Mouse (Mus musculus) megakaryocyte progenitor cell, adult 5-6 weeks (primary cell): ENCODE results near the gene Rtn3. TPM values are rescaled to one million over a fixed set of nuclear protein-coding genes. Genes with fewer than 3 reads are reported as not detected.
"Not testable (repeated sequence)": the region's sequence is repeated elsewhere in the genome, so short reads cannot be mapped to it uniquely, and the experiment has no call there.

ENCODE experiments used
- ATAC-seq: replicated peaks from 2 replicates; pipeline ENCODE4 v1.8.0; 2016; ENCODE audit warnings: mild to moderate bottlenecking, moderate TSS enrichment, inconsistent platforms; ENCODE audit not compliant: poor library complexity
- total RNA-seq, 2 experiments: library from RNA; stranded (forward) in 1 of 2; stranded (reverse) in 1 of 2; fragments of 157-497, 149-512 nt in 1 of 2; fragments of 200-1000 nt in 1 of 2; gene quantifications; 2 replicates each; pipeline versions ENCODE4 v1.2.3 to v1.2.4; 2015 to 2017

Gene Rtn3
- total RNA-seq (2015) = 281 and 296 TPM in 2 replicates
- total RNA-seq (2017) = 85.5 and 97.7 TPM in 2 replicates

DNA sequence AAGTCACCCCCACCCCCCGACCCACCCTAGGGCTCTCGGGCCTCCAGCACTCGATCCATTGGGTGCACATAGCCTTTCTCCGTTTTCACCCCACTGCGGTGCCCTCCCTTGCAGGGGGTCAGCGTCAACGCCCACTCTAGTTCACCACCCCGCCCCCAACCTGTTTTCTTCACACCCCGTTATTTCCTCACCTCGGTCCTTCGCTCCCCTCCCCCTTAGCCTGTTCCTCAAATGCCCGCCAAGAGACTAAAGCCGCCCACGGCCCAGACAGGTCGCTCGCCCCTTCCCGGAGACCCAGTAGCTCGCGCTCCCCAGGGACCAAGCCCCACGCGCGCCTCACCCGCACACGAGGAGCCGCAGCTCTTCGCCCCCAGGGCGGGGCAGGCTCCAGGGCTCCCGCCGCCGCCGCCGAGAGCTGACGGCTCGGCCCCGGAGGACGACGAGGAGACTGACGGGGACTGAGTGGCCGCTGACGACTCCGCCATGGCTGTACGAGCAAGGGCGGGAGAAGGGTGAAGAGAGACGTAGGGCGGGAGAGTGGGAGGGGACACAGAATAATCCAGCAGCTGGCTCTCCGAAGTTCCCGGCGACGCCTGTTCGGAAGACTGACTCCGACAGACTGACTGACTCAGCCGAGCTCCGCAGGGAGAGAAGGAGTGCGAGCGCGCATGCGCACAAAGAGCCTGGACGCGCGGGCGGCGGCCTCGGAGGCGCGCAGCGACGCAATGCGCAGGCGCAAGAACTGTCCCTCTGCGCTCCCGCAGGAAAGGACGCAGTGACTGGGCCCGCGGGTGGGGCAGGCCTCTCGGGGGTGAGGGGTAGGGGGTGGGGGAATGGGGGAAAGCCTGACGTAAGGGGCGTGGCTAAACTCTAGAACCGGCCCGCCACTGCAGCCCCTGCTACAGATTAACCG lies at the start of gene Rtn3:
Gene Rtn3, minus strand, starts transcription at position 683 of the 913 bp plus-strand sequence.
- peak; percentile 74 for ATAC-seq

DNA sequence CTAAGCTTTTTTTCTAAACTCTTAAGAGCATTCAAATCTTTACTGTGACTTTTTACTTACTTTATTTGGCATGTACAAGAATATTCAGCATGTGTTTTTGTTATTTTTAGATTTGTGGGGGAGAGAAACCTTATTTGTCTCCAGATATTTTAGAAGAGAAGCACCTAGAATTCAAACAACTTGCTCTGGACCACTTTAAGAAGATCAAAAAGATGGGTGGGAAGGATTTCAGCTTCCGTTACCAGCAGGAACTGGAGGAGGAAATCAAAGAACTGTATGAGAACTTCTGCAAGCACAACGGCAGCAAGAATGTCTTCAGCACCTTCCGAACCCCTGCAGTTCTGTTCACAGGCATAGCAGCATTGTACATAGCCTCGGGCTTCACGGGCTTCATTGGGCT lies 48.8 kb upstream of the Rtn3 start:
- ATAC-seq = no peak

DNA sequence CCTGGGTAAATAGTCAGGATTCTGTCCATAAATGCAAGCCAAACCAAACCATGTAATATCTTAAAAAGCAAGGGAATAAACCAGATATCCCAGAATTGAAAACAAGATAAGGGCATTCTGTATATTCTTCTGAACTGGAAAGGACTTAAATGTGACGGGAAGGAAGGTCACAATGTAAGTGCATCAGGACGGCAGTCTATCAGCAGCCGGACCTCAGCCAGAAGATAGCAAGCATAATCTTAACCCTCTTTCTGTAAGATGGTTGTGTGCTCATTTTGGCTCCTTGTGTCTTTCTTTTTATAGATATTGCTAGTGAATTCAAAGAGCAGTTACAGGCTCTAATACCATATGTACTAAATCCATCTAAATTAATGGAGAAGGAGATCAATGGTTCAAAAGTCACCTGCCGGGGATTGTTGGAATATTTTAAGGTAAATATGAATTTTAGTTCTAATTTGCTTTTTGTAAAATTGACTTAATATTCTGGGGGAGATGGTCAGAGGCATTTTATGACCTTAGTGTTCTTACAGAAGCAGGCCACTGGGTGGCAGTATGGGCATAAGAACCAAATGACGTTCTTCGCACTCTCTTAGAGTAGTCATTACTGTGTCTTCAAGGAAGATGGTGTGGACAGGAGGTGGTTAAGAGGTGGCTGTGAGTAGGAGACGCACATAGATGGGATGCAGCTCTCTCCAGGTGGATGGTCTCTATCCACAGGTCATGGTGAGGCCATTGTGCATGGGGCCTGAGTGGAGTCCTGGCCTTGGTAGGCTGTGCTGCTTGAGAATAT lies 45.8 kb upstream of the Rtn3 start:
- peak; percentile 91 for ATAC-seq

GRCm38 (mm10) chr19:7524879-7525278 lies 41.8 kb upstream of the Rtn3 start:
- no peak for ATAC-seq

GRCm38 (mm10) chr19:7523781-7524180 lies 40.7 kb upstream of the Rtn3 start:
- ATAC-seq = no peak

DNA sequence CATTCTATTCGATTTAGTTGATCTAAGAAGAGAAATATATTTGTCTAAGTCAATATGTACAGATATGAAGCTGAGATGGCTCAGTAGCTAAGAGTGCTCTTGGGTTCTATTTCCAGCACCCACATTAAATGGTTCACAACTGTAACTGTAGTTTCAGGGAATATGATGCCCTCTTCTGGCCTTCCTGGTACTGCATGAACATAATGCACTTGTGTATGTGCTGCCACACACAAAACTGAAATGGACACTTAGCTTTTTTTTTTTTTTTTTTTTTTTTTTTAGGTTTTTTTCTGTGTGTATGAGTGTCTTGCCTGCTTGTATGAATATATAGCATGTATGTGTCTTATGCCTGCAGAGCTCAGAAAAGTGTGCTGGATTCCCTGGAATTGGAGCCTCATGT lies 40.2 kb upstream of the Rtn3 start:
- 0 out of 2 replicates have a peak, but pooled peaks have one; percentile 34 for ATAC-seq

DNA sequence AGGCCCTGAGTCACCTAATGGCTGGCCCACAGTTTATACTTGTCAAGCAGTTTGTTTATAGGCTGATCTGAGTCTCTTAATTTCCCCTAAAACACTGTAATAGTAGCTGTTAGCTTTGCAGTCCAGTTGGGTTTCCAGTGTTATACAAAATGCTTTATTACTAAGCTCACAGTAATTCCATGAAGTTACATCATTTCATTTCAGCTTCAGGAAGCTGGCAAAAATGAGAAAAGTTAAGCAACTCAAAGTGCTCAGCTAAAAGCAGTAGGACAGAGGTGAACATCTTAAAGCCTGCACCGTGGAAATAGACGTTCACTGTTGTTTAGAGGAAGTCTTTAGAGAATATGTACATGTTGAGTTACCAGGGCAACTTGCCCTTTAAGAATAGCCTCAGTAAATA lies 39.8 kb upstream of the Rtn3 start:
- no peak for ATAC-seq

GRCm38 (mm10) chr19:7521619-7522018 lies 38.5 kb upstream of the Rtn3 start:
- no peak for ATAC-seq

GRCm38 (mm10) chr19:7516437-7516836 lies 33.4 kb upstream of the Rtn3 start:
- ATAC-seq = no peak

GRCm38 (mm10) chr19:7508026-7508425 lies 24.9 kb upstream of the Rtn3 start:
- ATAC-seq = no peak

- no peak for ATAC-seq
Observed at GRCm38 (mm10) chr19:7506321-7506720, 23.2 kb upstream of the Rtn3 start.

DNA sequence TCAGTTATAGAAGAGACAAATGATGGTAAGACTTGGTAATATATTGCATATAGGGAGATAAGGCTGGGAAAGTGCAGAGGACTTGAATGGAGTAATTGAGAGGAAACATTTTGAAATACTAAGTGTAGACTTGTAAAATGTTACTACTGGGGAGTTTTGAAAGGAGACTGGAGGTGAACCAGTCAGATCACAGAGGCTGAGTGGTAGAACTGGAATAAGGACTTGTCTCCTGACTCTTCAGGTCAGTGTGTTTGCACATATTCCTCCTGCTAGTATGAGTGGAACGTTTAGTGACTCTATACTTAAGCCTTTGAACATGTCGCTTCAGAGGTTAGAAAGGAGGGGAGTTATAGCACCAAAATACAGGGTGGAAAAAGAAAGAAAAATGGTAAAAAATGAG lies 19.4 kb upstream of the Rtn3 start:
- ATAC-seq = no peak

DNA sequence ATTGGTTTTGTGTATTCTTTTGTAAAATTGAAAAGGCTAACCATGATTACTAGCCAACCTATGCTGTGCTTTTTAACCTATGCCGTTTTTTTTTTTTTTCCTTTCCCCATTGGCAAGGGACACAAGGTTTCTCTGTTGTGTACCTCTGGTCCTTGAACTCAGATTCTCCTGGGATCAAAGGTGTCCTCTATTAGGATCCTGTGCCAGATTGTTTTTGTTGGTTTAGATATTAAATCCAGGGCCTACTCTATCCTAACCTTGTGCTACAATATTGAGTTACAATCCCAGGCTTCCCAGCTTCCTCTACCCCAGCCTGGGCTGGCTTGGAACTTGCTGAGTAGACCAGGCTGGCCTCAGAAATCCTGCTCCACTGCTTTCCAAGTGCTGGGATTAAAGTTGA lies 17.6 kb upstream of the Rtn3 start:
- ATAC-seq = no peak

DNA sequence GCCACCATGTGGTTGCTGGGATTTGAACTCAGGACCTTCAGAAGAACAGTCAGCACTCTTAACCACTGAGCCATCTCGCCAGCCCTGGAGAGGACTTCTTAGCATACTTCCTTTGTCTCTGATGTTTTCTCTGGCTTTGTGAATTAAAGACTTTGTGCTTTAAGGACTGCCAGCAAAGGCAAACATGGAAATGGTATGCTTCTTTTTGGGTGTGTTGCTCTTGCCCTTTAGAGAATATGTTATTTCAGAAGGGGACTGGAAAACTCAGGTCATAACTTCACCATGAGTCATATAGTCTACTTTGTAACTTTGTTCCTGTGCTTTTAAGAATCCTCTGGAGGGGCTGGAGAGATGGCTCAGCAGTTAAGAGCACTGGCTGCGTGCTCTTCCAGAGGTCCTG lies 15.7 kb upstream of the Rtn3 start:
- no peak for ATAC-seq

GRCm38 (mm10) chr19:7496070-7496469 lies 13.0 kb upstream of the Rtn3 start:
- ATAC-seq = not testable (repeated sequence)

DNA sequence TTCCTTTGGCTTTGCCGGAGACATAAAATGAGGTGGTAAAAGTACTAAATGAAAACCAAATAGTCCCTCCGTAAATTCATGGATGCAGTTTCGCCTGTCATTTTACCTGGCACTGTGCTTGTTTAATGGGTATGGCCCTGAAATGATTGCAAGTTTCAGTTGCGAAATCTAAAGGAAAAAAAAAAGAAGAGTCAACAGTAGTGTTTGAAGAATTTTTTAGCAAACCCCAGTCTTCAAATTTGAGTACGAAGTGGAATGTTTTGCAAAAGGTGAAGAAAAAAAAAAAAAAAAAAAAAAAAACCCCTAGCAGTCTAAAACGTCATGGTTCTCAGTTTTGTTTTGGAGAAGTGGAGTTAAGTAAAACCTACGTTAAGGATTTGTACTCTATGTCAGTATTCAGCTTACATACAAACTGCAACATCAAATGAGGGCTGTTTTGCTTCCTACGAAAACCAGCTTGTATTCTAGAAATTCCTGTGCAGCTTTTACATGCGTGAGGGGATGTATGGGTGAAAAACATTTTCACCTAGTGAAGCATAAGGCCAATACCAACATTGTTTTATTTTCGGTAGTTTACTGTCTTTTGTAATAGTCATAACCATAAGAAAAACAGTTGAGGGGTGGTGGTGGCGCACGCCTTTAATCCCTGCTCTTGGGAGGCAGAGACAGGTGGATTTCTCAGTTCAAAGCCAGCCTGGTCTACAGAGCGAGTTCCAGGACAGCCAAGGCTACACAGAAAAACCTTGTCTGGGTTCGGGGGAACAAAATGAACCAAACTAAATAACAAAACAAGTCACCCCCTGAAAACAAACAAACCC lies 12.3 kb upstream of the Rtn3 start:
- no peak for ATAC-seq

- ATAC-seq = peak; percentile 93
Observed at GRCm38 (mm10) chr19:7494187-7495015, 11.3 kb upstream of the Rtn3 start.

DNA sequence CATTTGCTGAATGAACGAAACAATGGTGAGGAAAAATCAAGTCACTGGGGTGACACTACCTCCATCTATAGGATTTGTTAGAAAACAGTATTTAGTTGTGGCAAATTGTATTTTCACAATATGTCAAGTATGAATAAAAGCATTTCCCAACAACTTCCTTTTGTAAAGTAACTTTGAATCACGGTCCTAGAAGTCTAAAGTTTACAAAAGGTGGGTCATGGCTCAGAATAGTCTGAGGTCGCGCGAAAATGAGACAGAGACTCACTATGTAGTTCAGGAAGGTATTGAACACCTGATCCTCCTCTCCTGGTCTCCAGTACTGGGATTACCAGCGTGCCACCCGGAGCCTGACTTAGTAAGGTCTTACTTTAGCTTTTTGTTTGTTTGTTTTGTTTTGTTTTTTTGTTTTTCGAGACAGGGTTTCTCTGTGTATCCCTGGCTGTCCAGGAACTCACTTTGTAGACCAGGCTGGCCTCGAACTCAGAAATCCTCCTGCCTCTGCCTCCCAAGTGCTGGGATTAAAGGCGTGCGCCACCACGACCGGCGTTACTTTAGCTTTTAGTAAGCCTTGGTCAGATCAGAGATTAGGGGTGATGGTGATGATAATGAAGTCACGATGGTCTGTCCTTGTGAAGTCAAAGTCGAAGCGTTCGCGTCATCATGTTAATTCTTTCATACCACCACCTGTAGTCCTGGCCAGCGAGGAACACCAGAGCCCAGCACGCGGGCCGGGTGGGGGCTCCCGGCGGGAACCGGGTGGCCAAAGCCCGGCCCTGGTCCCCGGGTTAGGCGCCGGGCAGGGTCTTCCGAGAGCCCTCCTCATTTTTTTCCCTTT lies 10.5 kb upstream of the Rtn3 start, which contains the start of gene Atl3:
Gene Atl3, plus strand, starts transcription at position 689 of the 835 bp plus-strand sequence.
- no peak; the same call in 1 of the 2 replicates for ATAC-seq

- ATAC-seq = no peak
Observed at GRCm38 (mm10) chr19:7492682-7493081, 9.6 kb upstream of the Rtn3 start.
